12 mouse cellular contexts compared by ENCODE assay signal in genomic region chr17:33917656-33918292, GRCm38 (mm10). TPM values are rescaled to one million over a fixed set of nuclear protein-coding genes. Genes with fewer than 3 reads are reported as not detected.
A peak's percentile ranks its signal among the peaks of the same experiment; 100 is the strongest.
DNase-seq lines count a peak whose midpoint lies in the region; ATAC-seq lines count a peak whose summit lies in the region.
"Had no signal": no experiment of that assay in that cellular context is flagged by ENCODE, and none has a peak within 500 bp of the region (broad histone marks: within the 10 kb centered on the region; RNA-seq: fewer than 3 reads in every experiment).

No protein-coding gene starts in this region.

- 86% methylated on average over 18 of the region's 18 CpGs for WGBS in hindbrain, embryonic 12.5 days
- whole genome bisulfite sequencing in hindbrain, embryonic 16.5 days: 81% methylated on average over 18 of the region's 18 CpGs

- ATAC-seq in hindbrain, embryonic 12.5 days (ENCODE audit: low FRiP score): no peak
- ATAC-seq in hindbrain, embryonic 16.5 days: no peak

- H3K4me3 ChIP-seq in hindbrain, embryonic 12.5 days: no peak overlapping the region
- H3K4me3 ChIP-seq in hindbrain, embryonic 16.5 days (ENCODE audit: low read length): no peak overlapping the region

- peak; percentile 72 for DNase-seq in cerebellum, adult 11-12 months
- DNase-seq in cerebellum, adult 11 months: no peak
- DNase-seq in thymus, postnatal 4 days: peak; percentile 23
- no peak for DNase-seq in thymus, postnatal 0 days (ENCODE audit: low spot score)
- no peak for DNase-seq in embryo, embryonic 10.5 days (ENCODE audit: low spot score)
- no peak for DNase-seq in Muller cell, postnatal 12 days (ENCODE audit: inconsistent ontology term)
- DNase-seq: kidney, adult 18-20 months; lung, postnatal 14 days had no signal

- peak overlapping the region; percentile 46; the same call in 1 of the 2 replicates for H3K4me2 ChIP-seq in hindbrain, embryonic 12.5 days (replicated peaks)
- H3K4me2 ChIP-seq in hindbrain, embryonic 16.5 days (ENCODE audit: low read length): no peak overlapping the region

- no peak overlapping the region for H3K9ac ChIP-seq in hindbrain, embryonic 12.5 days
- no peak overlapping the region for H3K9ac ChIP-seq in hindbrain, embryonic 16.5 days (ENCODE audit: low read depth, low read length)

- H3K4me1 ChIP-seq in hindbrain, embryonic 12.5 days: peaks cover 45% of the 10 kb centered on the region
- peaks cover 30% of the 10 kb centered on the region for H3K4me1 ChIP-seq in hindbrain, embryonic 16.5 days (ENCODE audit: control insufficient read depth, insufficient read depth, low read depth, low read length)

- no peaks in the 10 kb centered on the region for H3K9me3 ChIP-seq in hindbrain, embryonic 12.5 days (replicated peaks)
- no peaks in the 10 kb centered on the region for H3K9me3 ChIP-seq in hindbrain, embryonic 16.5 days (ENCODE audit: control insufficient read depth, low read length)

- no peak overlapping the region for H3K27ac ChIP-seq in hindbrain, embryonic 12.5 days
- no peak overlapping the region for H3K27ac ChIP-seq in hindbrain, embryonic 16.5 days (ENCODE audit: low read depth, low read length)

- H3K27me3 ChIP-seq in hindbrain, embryonic 12.5 days: 0 out of 2 replicates have a peak, but pooled peaks cover 9% of the 10 kb centered on the region
- H3K27me3 ChIP-seq in hindbrain, embryonic 16.5 days (replicated peaks; ENCODE audit: control insufficient read depth, insufficient read depth, low read length): 0 out of 2 replicates have a peak, but pooled peaks cover 3% of the 10 kb centered on the region

- H3K36me3 ChIP-seq in hindbrain, embryonic 12.5 days: peaks cover 28% of the 10 kb centered on the region
- peaks cover 13% of the 10 kb centered on the region for H3K36me3 ChIP-seq in hindbrain, embryonic 16.5 days (ENCODE audit: control insufficient read depth, insufficient read depth, low read length)

RNA-seq across cellular contexts. Expression of gene Zbtb22, which starts 2.1 kb away (rescaled TPM):
- polyA plus RNA-seq in hindbrain, embryonic 12.5 days (2016; fragmentation: Nextera tagmentation; extraction: Ambion mirVana): 21.7 and 25.5 TPM in 2 replicates
- polyA plus RNA-seq in hindbrain, embryonic 16.5 days (2015; fragmentation: Nextera tagmentation; extraction: Ambion mirVana): 16.2 and 17.2 TPM in 2 replicates
- 13.8 and 14.9 TPM in 2 replicates for polyA plus RNA-seq in thymus, postnatal 0 days (2015; fragmentation: Nextera tagmentation; extraction: Ambion mirVana)

RNA-seq across cellular contexts. Expression of gene Tapbp, which starts 2.1 kb away (rescaled TPM):
- 23.9 and 27.6 TPM in 2 replicates for polyA plus RNA-seq in hindbrain, embryonic 12.5 days (2016; fragmentation: Nextera tagmentation; extraction: Ambion mirVana)
- 29.2 and 32.6 TPM in 2 replicates for polyA plus RNA-seq in hindbrain, embryonic 16.5 days (2015; fragmentation: Nextera tagmentation; extraction: Ambion mirVana)
- 131 and 140 TPM in 2 replicates for polyA plus RNA-seq in thymus, postnatal 0 days (2015; fragmentation: Nextera tagmentation; extraction: Ambion mirVana)

RNA-seq across cellular contexts. Expression of gene Daxx, which starts 8.6 kb away (rescaled TPM):
- polyA plus RNA-seq in hindbrain, embryonic 12.5 days (2016; fragmentation: Nextera tagmentation; extraction: Ambion mirVana): 55.5 and 61.2 TPM in 2 replicates
- 52.0 and 53.7 TPM in 2 replicates for polyA plus RNA-seq in hindbrain, embryonic 16.5 days (2015; fragmentation: Nextera tagmentation; extraction: Ambion mirVana)
- 62.9 and 67.8 TPM in 2 replicates for polyA plus RNA-seq in thymus, postnatal 0 days (2015; fragmentation: Nextera tagmentation; extraction: Ambion mirVana)

RNA-seq across cellular contexts. Expression of gene Rgl2, which starts 11.6 kb away (rescaled TPM):
- polyA plus RNA-seq in hindbrain, embryonic 12.5 days (2016; fragmentation: Nextera tagmentation; extraction: Ambion mirVana): 63.1 and 64.1 TPM in 2 replicates
- 52.7 and 58.8 TPM in 2 replicates for polyA plus RNA-seq in hindbrain, embryonic 16.5 days (2015; fragmentation: Nextera tagmentation; extraction: Ambion mirVana)
- polyA plus RNA-seq in thymus, postnatal 0 days (2015; fragmentation: Nextera tagmentation; extraction: Ambion mirVana): 37.5 and 42.3 TPM in 2 replicates

RNA-seq across cellular contexts. Expression of gene Platr17, which starts 12.8 kb away (rescaled TPM):
- polyA plus RNA-seq in hindbrain, embryonic 12.5 days (2016; fragmentation: Nextera tagmentation; extraction: Ambion mirVana): 0.30 TPM in 1 of 2 replicates, not detected in the other
- polyA plus RNA-seq in hindbrain, embryonic 16.5 days (2015; fragmentation: Nextera tagmentation; extraction: Ambion mirVana): 0.20 and 0.46 TPM in 2 replicates
- polyA plus RNA-seq in thymus, postnatal 0 days (2015; fragmentation: Nextera tagmentation; extraction: Ambion mirVana): 1.6 and 1.9 TPM in 2 replicates
- polyA plus RNA-seq: gonadal fat pad, adult 2 months; small intestine, adult 2 months had no signal

Comparison
In these comparisons a context has a peak if more than half of its experiments do, and no peak if none do; other contexts are left out.
1. DNase-seq: peak in cerebellum, adult 11-12 months (single experiment) and thymus, postnatal 4 days (single experiment); none in cerebellum, adult 11 months (single experiment), thymus, postnatal 0 days (single experiment), embryo, embryonic 10.5 days (single experiment) and Muller cell, postnatal 12 days (single experiment).